Mouse (Mus musculus) heart, embryonic 12.5 days (tissue): ENCODE measurements around the gene Ckap4. TPM values are rescaled to one million over a fixed set of nuclear protein-coding genes. Genes with fewer than 3 reads are reported as not detected.
"Not testable (repeated sequence)": the region's sequence is repeated elsewhere in the genome, so short reads cannot be mapped to it uniquely, and the experiment has no call there.

Experiments
- ATAC-seq: fragments of 200-750 bp; cut with Nextera tagmentation; 2 replicates; pipeline ENCODE4 v1.8.0; 2017; ENCODE audit warnings: moderate TSS enrichment, moderate library complexity; ENCODE audit not compliant: insufficient number of reproducible peaks, low FRiP score
- H3K27ac ChIP-seq: fragments of 300-500 bp; sonication (generic); 2 replicates; pipeline ENCODE4 v1.5.1; 2016; ENCODE audit warnings: mild to moderate bottlenecking, moderate library complexity; ENCODE audit not compliant: poor library complexity, severe bottlenecking
- H3K27me3 ChIP-seq: fragments of 300-500 bp; sonication (generic); replicated peaks from 2 replicates; pipeline ENCODE4 v1.6.1; 2016; ENCODE audit warnings: mild to moderate bottlenecking, moderate library complexity
- H3K36me3 ChIP-seq: fragments of 300-500 bp; sonication (generic); 2 replicates; pipeline ENCODE4 v1.6.1; 2016; ENCODE audit warnings: mild to moderate bottlenecking, moderate library complexity
- H3K4me1 ChIP-seq: fragments of 300-500 bp; sonication (generic); replicated peaks from 2 replicates; pipeline ENCODE4 v1.6.1; 2016; ENCODE audit warnings: mild to moderate bottlenecking
- H3K4me2 ChIP-seq: fragments of 300-500 bp; sonication (generic); 2 replicates; pipeline ENCODE4 v1.6.1; 2016; ENCODE audit warnings: mild to moderate bottlenecking, moderate library complexity
- H3K4me3 ChIP-seq: fragments of 300-500 bp; sonication (generic); 2 replicates; pipeline ENCODE4 v1.5.1; 2016; ENCODE audit warnings: mild to moderate bottlenecking
- H3K9ac ChIP-seq: fragments of 300-500 bp; sonication (generic); 2 replicates; pipeline ENCODE4 v1.6.1; 2016; ENCODE audit warnings: mild to moderate bottlenecking, moderate library complexity
- H3K9me3 ChIP-seq: fragments of 300-500 bp; sonication (generic); replicated peaks from 2 replicates; pipeline ENCODE4 v1.6.1; 2016; ENCODE audit warnings: mild to moderate bottlenecking, moderate library complexity
- WGBS: fragments of 180-500 bp; shearing (Covaris S2); methylation state at CpG from one replicate; pipeline ENCODE4 v1.1.7; 2016; 5-methylcytosine and 5-hydroxymethylcytosine counted together
- polyA plus RNA-seq: library from polyadenylated mRNA; unstranded; fragments of >200 nt; fragmentation: Nextera tagmentation; extraction: Ambion mirVana; gene quantifications from 2 replicates; pipeline ENCODE4 v1.2.1, GENCODE M21; 2016

Gene Ckap4
- polyA plus RNA-seq, 1 experiment from 2014 or later = 145 TPM

DNA sequence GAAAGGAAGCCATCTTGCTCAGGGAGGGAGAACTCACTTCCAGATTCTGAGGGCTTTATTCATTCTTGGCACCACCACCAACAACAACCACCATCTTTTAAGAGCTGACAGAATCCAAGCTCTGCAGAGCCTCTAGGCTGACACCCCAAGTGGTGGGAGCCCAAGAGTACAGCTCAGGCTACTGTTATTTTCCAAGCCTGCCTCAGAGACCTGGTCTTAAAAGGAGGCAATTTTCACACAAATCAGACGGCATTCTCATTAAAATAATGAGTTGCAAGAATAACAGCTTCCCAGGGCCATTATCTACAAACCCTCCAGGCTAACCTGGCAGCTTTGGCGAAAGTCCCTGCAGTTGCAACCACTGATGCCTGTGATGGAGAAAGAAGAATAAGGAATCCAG lies 37.1 kb downstream of the Ckap4 start:
- no peaks in the 10 kb centered on the region for H3K27me3 ChIP-seq
- H3K4me2 ChIP-seq = no peak overlapping the region
- peaks cover 8% of the 10 kb centered on the region for H3K4me1 ChIP-seq
- H3K27ac ChIP-seq = no peak overlapping the region
- no peaks in the 10 kb centered on the region for H3K36me3 ChIP-seq
- H3K9ac ChIP-seq = no peak overlapping the region
- ATAC-seq = no peak
- 68% methylated on average over 2 of the region's 2 CpGs for WGBS
- H3K4me3 ChIP-seq = no peak overlapping the region
- no peaks in the 10 kb centered on the region for H3K9me3 ChIP-seq

- H3K9ac ChIP-seq = no peak overlapping the region
- WGBS = 28% methylated on average over 7 of the region's 7 CpGs
- no peaks in the 10 kb centered on the region for H3K36me3 ChIP-seq
- H3K27me3 ChIP-seq = no peaks in the 10 kb centered on the region
- H3K4me2 ChIP-seq = no peak overlapping the region
- H3K4me1 ChIP-seq = peaks cover 8% of the 10 kb centered on the region
- H3K4me3 ChIP-seq = no peak overlapping the region
- ATAC-seq = no peak
- no peak overlapping the region for H3K27ac ChIP-seq
- H3K9me3 ChIP-seq = no peaks in the 10 kb centered on the region
Measured at GRCm38 (mm10) chr10:84494432-84494831, 39.4 kb downstream of the Ckap4 start.

DNA sequence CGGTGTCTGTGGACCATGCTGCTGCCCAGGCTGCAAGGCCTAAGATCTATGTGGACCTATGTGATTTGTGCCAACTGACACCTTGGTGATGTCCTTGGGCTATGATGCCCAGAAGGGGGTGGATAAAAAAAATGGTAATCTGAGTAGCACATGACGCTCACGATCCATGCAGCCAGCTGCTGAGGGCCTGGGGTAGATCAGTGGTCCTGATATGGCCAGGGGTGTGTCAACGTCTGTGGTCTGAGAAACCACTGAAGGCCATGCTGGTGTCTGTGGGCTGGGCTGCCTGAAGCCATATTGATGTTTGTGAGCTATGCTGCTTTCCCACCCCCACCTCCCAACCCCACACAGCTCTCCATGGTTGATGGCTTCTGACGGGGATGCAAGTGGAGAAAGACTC lies 43.7 kb downstream of the Ckap4 start:
- 80% methylated on average over 5 of the region's 5 CpGs for WGBS
- no peak overlapping the region for H3K27ac ChIP-seq
- H3K4me3 ChIP-seq = no peak overlapping the region
- no peaks in the 10 kb centered on the region for H3K27me3 ChIP-seq
- ATAC-seq = no peak
- no peak overlapping the region for H3K9ac ChIP-seq
- no peaks in the 10 kb centered on the region for H3K9me3 ChIP-seq
- H3K4me2 ChIP-seq = no peak overlapping the region
- H3K4me1 ChIP-seq = peaks cover 8% of the 10 kb centered on the region
- H3K36me3 ChIP-seq = no peaks in the 10 kb centered on the region

DNA sequence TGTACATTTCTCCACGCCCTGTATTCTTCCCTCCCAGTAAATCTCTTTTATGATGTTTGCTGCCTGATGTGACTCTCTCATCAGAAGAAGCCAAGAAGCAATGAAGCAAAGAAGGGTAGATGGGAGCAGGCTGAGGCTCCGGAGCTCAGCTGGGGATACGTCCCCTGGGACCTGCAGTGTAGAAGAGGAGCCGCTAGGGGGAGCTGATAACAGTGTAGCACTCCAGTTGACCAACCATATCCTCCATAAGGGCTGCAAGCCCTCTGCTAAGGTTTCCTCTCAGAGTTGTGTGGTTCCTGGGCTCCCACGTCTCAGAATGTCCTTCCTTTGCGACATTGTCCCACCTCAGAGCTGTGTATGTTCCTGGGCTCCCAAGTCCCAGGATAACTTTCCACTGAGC lies 45.5 kb downstream of the Ckap4 start:
- Histone ChIP-seq H3K27me3 (no peaks in the 10 kb centered on the region), H3K4me3 (no peak overlapping the region), H3K27ac (no peak overlapping the region), H3K36me3 (no peaks in the 10 kb centered on the region), H3K9me3 (0 out of 2 replicates have a peak, but pooled peaks cover 3% of the 10 kb centered on the region), H3K9ac (no peak overlapping the region), H3K4me2 (no peak overlapping the region), H3K4me1 (0 out of 2 replicates have a peak, but pooled peaks cover 2% of the 10 kb centered on the region)
- 40% methylated on average over 6 of the region's 6 CpGs for WGBS
- ATAC-seq = no peak

GRCm38 (mm10) chr10:84484661-84485060 lies 49.2 kb downstream of the Ckap4 start:
- Histone ChIP-seq H3K9me3 (0 out of 2 replicates have a peak, but pooled peaks cover 3% of the 10 kb centered on the region), H3K4me2 (no peak overlapping the region), H3K4me3 (no peak overlapping the region), H3K9ac (no peak overlapping the region), H3K27ac (no peak overlapping the region), H3K4me1 (peaks cover 12% of the 10 kb centered on the region), H3K36me3 (no peaks in the 10 kb centered on the region), H3K27me3 (no peaks in the 10 kb centered on the region)
- 71% methylated on average over 1 of the region's 1 CpGs for WGBS
- ATAC-seq = no peak

GRCm38 (mm10) chr10:84483553-84483952 lies 50.3 kb downstream of the Ckap4 start:
- H3K27me3 ChIP-seq = no peaks in the 10 kb centered on the region
- no peak overlapping the region for H3K4me2 ChIP-seq
- no peak overlapping the region for H3K9ac ChIP-seq
- H3K36me3 ChIP-seq = no peaks in the 10 kb centered on the region
- 75% methylated on average over 3 of the region's 3 CpGs for WGBS
- no peak overlapping the region for H3K4me3 ChIP-seq
- no peak overlapping the region for H3K27ac ChIP-seq
- no peak for ATAC-seq
- peaks cover 12% of the 10 kb centered on the region for H3K4me1 ChIP-seq
- 0 out of 2 replicates have a peak, but pooled peaks cover 3% of the 10 kb centered on the region for H3K9me3 ChIP-seq

DNA sequence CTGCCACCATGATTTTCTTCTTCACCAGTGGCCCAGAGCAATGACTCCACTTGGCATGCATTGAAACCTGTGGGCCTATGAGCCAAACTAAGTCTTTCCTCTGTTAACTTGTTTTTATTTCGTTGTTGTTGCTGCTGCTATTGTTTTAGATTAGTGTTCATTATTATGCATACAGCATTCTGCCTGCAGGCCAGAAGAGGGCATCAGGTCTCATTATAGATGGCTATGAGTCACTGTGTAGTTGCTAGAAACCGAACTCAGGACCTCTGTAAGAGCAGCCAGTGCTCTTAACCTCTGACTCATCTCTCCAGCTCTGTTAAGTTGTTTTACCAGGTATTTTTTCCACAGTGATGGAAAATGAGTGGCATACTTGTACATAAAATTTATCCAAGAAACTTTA lies 50.8 kb downstream of the Ckap4 start:
- Histone ChIP-seq H3K4me3 (no peak overlapping the region), H3K36me3 (no peaks in the 10 kb centered on the region), H3K27ac (no peak overlapping the region), H3K27me3 (no peaks in the 10 kb centered on the region), H3K4me2 (no peak overlapping the region), H3K9me3 (0 out of 2 replicates have a peak, but pooled peaks cover 3% of the 10 kb centered on the region), H3K9ac (no peak overlapping the region), H3K4me1 (peaks cover 13% of the 10 kb centered on the region)
- no peak for ATAC-seq
- 84% methylated on average over 2 of the region's 2 CpGs for WGBS

DNA sequence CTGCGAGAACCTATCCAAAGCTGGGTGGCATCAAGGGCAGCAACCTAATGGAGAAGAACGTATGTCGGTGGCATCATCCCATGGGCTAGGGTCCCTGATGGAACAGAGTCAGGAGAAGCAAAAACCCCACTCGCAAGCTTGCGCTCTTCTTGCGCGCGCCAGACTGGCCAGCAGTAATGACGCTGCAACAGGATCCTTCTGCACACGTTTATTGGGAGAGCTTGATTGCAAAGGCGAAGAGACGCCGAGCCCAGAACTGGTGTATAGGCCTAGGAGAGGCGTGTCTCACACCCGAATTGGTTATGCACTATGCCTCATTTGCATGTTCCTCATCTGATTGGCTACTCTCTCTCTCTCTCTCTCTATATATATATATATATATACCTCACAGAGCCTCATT lies 51.4 kb downstream of the Ckap4 start:
- H3K4me1 ChIP-seq = peaks cover 20% of the 10 kb centered on the region
- ATAC-seq, H3K9ac ChIP-seq, H3K9me3 ChIP-seq, H3K4me3 ChIP-seq, H3K27ac ChIP-seq, H3K4me2 ChIP-seq, H3K27me3 ChIP-seq, H3K36me3 ChIP-seq: not testable (repeated sequence)
- WGBS = 92% methylated on average over 15 of the region's 15 CpGs

DNA sequence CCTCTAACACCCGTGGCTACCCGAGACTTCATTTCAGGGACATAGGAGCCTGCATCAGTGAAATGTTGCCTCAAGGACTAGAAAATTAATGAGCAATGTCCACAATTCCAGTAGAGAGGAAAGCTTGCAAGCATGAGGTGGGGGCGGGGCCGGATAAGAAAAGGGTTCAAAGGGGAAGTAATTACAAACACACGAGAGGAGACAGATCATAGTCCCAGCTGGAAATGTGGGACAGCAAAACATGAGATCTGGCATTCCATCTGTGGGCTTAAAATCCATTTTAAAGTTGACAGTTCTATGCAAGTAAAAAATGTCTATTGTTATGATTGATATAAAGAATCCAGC lies 52.6 kb downstream of the Ckap4 start:
- Histone ChIP-seq H3K4me1 (peaks cover 22% of the 10 kb centered on the region), H3K27me3 (no peaks in the 10 kb centered on the region), H3K4me2 (no peak overlapping the region), H3K36me3 (no peaks in the 10 kb centered on the region), H3K4me3 (no peak overlapping the region), H3K27ac (peak overlapping the region; percentile 70), H3K9ac (no peak overlapping the region), H3K9me3 (0 out of 2 replicates have a peak, but pooled peaks cover 3% of the 10 kb centered on the region)
- WGBS = 68% methylated on average over 5 of the region's 5 CpGs
- no peak for ATAC-seq

- Histone ChIP-seq H3K9ac (no peak overlapping the region), H3K4me2 (no peak overlapping the region), H3K4me1 (peaks cover 22% of the 10 kb centered on the region), H3K4me3 (no peak overlapping the region), H3K36me3 (no peaks in the 10 kb centered on the region), H3K9me3 (0 out of 2 replicates have a peak, but pooled peaks cover 3% of the 10 kb centered on the region), H3K27ac (peak overlapping the region; percentile 70), H3K27me3 (no peaks in the 10 kb centered on the region)
- WGBS = 38% methylated on average over 8 of the region's 8 CpGs
- no peak for ATAC-seq
Measured at GRCm38 (mm10) chr10:84480667-84481326, 53.1 kb downstream of the Ckap4 start.

GRCm38 (mm10) chr10:84480146-84480545 lies 53.7 kb downstream of the Ckap4 start:
- Histone ChIP-seq H3K9ac (no peak overlapping the region), H3K4me1 (peaks cover 22% of the 10 kb centered on the region), H3K27me3 (no peaks in the 10 kb centered on the region), H3K9me3 (0 out of 2 replicates have a peak, but pooled peaks cover 3% of the 10 kb centered on the region), H3K36me3 (no peaks in the 10 kb centered on the region), H3K27ac (no peak overlapping the region), H3K4me3 (no peak overlapping the region), H3K4me2 (no peak overlapping the region)
- no peak for ATAC-seq
- 90% methylated on average over 4 of the region's 4 CpGs for WGBS

DNA sequence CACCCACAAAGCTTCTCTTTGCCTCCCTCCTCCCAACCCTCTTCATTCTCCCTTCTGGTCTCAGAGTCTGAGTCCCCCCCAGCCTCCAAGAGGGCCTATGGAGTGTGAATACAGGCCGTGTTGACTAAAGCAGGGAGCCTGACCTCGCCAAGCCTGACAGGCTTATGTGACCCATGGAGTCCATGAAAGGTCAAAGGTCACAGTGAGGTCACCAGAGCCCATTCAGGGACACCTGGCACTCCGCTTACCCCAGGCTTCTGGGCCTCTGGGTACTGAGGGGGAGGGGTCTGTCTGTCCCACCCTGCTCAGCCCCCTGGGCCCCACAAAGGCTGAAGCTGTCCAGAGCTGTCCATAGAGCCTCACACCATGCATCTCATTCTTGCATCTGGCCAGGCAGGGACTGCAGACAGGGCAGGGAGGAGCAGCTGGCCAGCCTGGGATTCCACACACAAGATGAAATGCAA lies 56.2 kb downstream of the Ckap4 start:
- 27% methylated on average over 3 of the region's 3 CpGs for WGBS
- peak; percentile 60 for ATAC-seq
- H3K27ac ChIP-seq = peak overlapping the region; percentile 28; the same call in 1 of the 2 replicates

More for the DNA sequence above, 56.2 kb downstream of the Ckap4 start:
- Histone ChIP-seq H3K27me3 (no peaks in the 10 kb centered on the region), H3K4me1 (peaks cover 22% of the 10 kb centered on the region), H3K36me3 (no peaks in the 10 kb centered on the region), H3K4me2 (no peak overlapping the region), H3K9me3 (no peaks in the 10 kb centered on the region), H3K4me3 (no peak overlapping the region), H3K9ac (0 out of 2 replicates have a peak overlapping the region, but pooled peaks have one; percentile 22)
